Mouse (Mus musculus) neural tube, embryonic 12.5 days (tissue): Measurements from ENCODE around the gene Me1. TPM values are rescaled to one million over a fixed set of nuclear protein-coding genes. Genes with fewer than 3 reads are reported as not detected.

Experiments
- ATAC-seq: fragments of 200-750 bp; cut with Nextera tagmentation; 2 replicates; pipeline ENCODE4 v1.8.0; 2017; ENCODE audit warnings: low read depth, mild to moderate bottlenecking, moderate TSS enrichment, moderate library complexity; ENCODE audit not compliant: low FRiP score
- H3K27ac ChIP-seq: fragments of 300-500 bp; sonication (generic); 2 replicates; pipeline ENCODE4 v1.5.1; 2016
- H3K27me3 ChIP-seq: fragments of 300-500 bp; sonication (generic); replicated peaks from 2 replicates; pipeline ENCODE4 v1.6.1; 2016; ENCODE audit warnings: mild to moderate bottlenecking
- H3K36me3 ChIP-seq: fragments of 300-500 bp; sonication (generic); 2 replicates; pipeline ENCODE4 v1.6.1; 2016; ENCODE audit warnings: mild to moderate bottlenecking
- H3K4me1 ChIP-seq: fragments of 300-500 bp; sonication (generic); 2 replicates; pipeline ENCODE4 v1.6.1; 2016
- H3K4me2 ChIP-seq: fragments of 300-500 bp; sonication (generic); replicated peaks from 2 replicates; pipeline ENCODE4 v1.6.1; 2016; ENCODE audit warnings: mild to moderate bottlenecking
- H3K4me3 ChIP-seq: fragments of 300-500 bp; sonication (generic); 2 replicates; pipeline ENCODE4 v1.5.1; 2016
- H3K9ac ChIP-seq: fragments of 300-500 bp; sonication (generic); 2 replicates; pipeline ENCODE4 v1.6.1; 2016; ENCODE audit warnings: mild to moderate bottlenecking
- H3K9me3 ChIP-seq: fragments of 300-500 bp; sonication (generic); 2 replicates; pipeline ENCODE4 v1.6.1; 2016; ENCODE audit warnings: mild to moderate bottlenecking
- WGBS: fragments of 180-500 bp; shearing (Covaris S2); methylation state at CpG from one replicate; pipeline ENCODE4 v1.1.7; 2016; 5-methylcytosine and 5-hydroxymethylcytosine counted together
- polyA plus RNA-seq: library from polyadenylated mRNA; unstranded; fragments of >200 nt; fragmentation: Nextera tagmentation; extraction: Ambion mirVana; gene quantifications from 2 replicates; pipeline ENCODE4 v1.2.1, GENCODE M21; 2016

Gene Me1
- polyA plus RNA-seq, 1 experiment from 2014 or later, result 26.3 TPM

DNA sequence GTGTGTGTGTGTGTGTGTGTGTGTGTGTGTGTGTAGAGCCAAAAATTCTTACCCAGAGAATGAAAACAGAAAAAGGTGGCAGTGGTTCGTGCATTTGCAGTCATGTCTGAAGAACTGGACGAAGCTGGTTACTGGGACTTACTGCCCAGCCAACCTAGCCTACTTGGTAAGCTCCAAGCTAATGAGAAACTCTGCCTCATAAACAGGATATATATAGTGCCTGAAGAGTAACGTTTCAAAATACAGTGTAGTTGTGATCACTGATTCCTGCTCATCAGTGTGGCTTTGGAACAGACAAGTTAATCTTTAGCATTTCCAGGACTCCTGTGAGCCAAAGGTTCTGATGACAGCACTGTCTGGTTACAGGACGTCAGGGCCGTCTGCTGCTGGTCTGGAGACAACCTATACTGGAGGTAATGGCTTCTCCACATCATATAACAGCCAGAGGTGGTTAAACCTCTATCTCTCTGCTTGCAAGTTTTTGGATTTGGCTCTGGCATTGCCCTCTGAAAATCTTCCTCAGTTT, 146.1 kb downstream of the Me1 start:
- no peak overlapping the region for H3K9ac ChIP-seq
- H3K27ac ChIP-seq, result no peak overlapping the region
- H3K4me1 ChIP-seq, result no peaks in the 10 kb centered on the region
- no peak for ATAC-seq
- H3K36me3 ChIP-seq, result peaks cover 46% of the 10 kb centered on the region
- H3K4me3 ChIP-seq, result no peak overlapping the region
- 90% methylated on average over 5 of the region's 5 CpGs for whole genome bisulfite sequencing
- no peaks in the 10 kb centered on the region for H3K9me3 ChIP-seq
- no peaks in the 10 kb centered on the region for H3K27me3 ChIP-seq
- H3K4me2 ChIP-seq, result no peak overlapping the region

DNA sequence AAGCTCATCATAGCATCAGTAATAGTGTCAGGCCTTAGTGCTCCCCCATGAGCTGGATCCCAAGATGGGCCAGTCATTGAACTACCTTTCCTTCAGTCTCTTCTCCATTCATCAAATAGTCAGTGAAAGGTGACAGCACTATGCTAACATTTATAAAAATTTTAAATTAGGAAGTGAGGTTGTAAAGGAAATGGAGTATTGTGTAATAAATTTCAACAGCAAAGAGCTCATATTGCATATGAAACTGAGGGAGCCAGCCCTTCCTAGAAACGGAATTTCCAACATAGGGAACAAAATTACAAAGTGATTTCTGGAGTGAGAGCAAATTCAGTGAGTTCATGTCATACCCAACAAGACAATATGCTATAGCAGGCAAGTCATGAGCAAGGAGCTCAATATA, 151.2 kb downstream of the Me1 start:
- Histone ChIP-seq H3K9me3 (no peaks in the 10 kb centered on the region), H3K27me3 (no peaks in the 10 kb centered on the region), H3K36me3 (peaks cover 45% of the 10 kb centered on the region), H3K4me1 (no peaks in the 10 kb centered on the region), H3K4me3 (no peak overlapping the region), H3K9ac (no peak overlapping the region), H3K27ac (no peak overlapping the region), H3K4me2 (no peak overlapping the region)
- no peak for ATAC-seq
- WGBS, result 84% methylated on average over 1 of the region's 1 CpGs

DNA sequence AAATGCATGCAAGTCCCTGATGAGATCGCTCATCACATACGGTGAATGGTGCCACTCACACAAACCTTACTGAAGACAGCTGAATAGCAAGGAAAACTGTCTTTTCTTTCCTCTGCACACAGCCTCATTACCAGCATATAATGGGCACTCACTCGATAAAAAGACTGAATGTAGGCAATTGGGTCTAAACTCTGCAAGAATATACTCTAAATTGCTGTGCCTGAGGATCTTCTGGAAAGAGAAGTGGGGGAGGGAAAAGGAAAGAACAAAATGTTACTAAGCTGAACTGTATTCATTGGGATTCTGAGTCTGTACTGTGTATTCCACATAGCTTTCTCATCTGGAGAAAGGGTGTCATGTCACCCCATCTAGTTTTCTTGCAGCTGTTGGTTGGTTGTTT, 152.3 kb downstream of the Me1 start:
- 88% methylated on average over 3 of the region's 3 CpGs for WGBS

DNA sequence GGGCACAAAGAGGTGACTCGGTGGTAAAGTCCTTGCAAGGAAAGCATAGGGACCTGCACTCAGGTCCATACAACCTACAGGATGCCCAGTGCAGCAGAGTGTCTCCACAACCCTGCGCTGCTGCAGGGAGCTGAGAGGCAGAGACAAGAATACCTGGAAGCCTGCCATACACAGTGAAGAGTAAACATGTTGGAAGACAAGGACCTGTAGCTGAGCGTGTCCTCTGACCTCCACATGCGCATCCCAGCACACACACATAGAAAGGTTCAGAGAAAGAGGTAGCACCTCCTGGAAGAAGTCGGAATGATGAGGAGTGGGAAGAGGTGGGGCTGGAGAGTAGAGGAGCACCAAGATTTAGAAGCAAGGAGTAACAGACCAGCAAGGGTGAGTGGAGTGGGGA, 161.7 kb downstream of the Me1 start:
- Histone ChIP-seq H3K27me3 (no peaks in the 10 kb centered on the region), H3K27ac (no peak overlapping the region), H3K36me3 (peaks cover 15% of the 10 kb centered on the region), H3K9me3 (no peaks in the 10 kb centered on the region), H3K4me1 (no peaks in the 10 kb centered on the region), H3K4me3 (no peak overlapping the region), H3K4me2 (no peak overlapping the region), H3K9ac (no peak overlapping the region)
- no peak for ATAC-seq
- 86% methylated on average over 5 of the region's 5 CpGs for WGBS

More for the DNA sequence above, 152.3 kb downstream of the Me1 start:
- Histone ChIP-seq H3K27ac (no peak overlapping the region), H3K4me2 (no peak overlapping the region), H3K9me3 (no peaks in the 10 kb centered on the region), H3K4me3 (no peak overlapping the region), H3K27me3 (no peaks in the 10 kb centered on the region), H3K9ac (no peak overlapping the region), H3K36me3 (peaks cover 36% of the 10 kb centered on the region; the same call in 1 of the 2 replicates), H3K4me1 (no peaks in the 10 kb centered on the region)
- no peak for ATAC-seq

Other genes starting within 250 kb of the Me1 start
- 7.0 and 7.1 TPM in 2 replicates for gene Ube2cbp, start 231.0 kb downstream of the Me1 start, polyA plus RNA-seq
- 21.4 and 22.8 TPM in 2 replicates for gene Dop1a, start 228.8 kb downstream of the Me1 start, polyA plus RNA-seq
- gene Pgm3, start 124.1 kb downstream of the Me1 start, polyA plus RNA-seq, result 37.4 and 41.9 TPM in 2 replicates
- 4.5 and 6.6 TPM in 2 replicates for gene Rwdd2a, start 124.0 kb downstream of the Me1 start, polyA plus RNA-seq
- 3.2 and 5.0 TPM in 2 replicates for gene Prss35, start 47.7 kb upstream of the Me1 start, polyA plus RNA-seq
- 69.1 and 69.5 TPM in 2 replicates for gene Snap91, start 184.7 kb upstream of the Me1 start, polyA plus RNA-seq